Mouse (Mus musculus): ENCODE data around the gene Elovl2.
A peak's percentile ranks its signal among the peaks of the same experiment; 100 is the strongest.
"Not testable (repeated sequence)": the region's sequence is repeated elsewhere in the genome, so short reads cannot be mapped to it uniquely, and the experiment has no call there.

The Elovl2 gene

DNA sequence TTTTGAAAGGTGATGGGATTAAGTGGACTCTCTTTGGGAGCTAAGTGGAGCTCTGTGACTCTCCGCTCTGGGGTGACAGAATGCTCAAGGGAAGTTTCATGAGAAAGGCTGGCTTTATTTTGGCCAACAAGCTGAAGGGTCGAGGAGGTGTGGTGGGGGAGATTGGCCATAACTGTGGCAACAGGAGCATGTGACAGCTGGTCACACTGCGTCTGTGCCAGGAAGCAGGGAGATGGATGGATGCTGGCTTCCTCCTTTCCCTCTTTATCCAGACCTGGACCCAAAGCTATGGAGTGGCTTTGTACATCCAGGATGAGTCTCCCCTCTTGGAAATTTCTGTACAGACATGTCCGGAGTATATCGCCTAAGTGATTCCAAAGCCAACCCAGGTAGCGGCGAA lies 13.0 kb upstream of the Elovl2 start:
- DNase-seq: no peak

DNA sequence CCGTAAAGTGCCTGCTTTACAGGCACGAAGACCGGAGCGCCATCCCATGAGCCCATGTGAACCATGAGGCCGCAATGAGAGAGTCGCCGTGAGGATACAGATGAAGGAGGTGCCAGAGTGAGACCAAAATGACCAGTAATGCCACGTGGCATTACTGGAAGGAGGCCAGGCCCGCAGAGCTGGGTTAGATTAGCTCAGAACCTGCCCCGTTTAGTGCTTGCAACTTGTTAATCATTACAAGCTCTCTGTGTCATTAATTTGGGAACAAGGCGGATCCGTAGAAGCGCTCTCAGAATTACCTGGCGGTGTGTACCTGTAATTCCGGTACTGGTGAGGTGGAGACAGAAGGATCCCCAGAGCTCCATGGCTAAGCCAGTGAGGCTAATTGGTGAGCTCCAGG lies 12.0 kb upstream of the Elovl2 start:
- no peak for DNase-seq

DNA sequence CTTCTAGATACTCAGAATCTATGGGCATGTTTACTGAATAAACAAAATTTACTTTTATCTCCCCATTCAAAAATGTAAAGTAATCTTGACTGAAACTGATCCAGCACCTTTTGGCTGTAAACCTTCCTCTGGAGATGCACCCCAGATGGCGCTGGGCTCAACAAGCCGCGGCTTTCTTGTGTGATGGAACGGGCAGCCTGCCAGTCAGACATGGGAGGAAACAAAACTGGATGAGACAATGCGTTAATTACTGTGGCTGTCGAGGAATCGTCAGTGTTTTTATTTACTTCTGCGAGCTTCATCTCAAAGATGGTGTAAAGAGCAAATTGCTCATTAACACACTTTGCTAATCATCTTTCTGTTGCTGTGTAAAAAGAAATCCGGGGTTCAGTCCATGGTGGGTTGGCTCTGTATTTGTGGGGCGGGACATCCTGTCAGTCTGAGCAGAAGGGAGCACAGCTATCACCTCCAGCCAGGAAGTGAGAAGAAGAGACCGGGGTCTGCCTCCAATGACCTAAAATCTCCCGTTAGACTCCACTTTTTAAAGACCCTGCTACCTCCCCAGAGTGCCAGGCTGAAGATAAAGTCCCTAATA lies 11.3 kb upstream of the Elovl2 start:
- no peak for DNase-seq

DNA sequence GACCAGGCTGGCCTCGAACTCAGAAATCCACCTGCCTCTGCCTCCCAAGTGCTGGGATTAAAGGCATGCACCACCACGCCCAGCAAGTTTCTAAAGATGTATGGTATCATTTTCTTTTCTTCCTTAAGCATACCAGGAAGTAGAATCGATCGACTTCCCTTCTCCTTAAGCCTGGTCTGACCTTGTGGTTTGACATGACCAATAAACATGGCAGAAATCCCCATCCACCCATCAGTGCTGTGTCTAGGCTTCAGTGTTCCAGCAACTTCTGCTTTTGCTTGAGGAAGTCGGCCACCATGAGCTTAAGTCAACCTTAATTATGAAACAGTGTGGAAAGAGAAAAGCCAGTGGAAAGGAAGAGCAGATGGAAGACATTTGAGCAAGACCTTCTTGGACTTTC lies 10.1 kb upstream of the Elovl2 start:
- DNase-seq: no peak

DNA sequence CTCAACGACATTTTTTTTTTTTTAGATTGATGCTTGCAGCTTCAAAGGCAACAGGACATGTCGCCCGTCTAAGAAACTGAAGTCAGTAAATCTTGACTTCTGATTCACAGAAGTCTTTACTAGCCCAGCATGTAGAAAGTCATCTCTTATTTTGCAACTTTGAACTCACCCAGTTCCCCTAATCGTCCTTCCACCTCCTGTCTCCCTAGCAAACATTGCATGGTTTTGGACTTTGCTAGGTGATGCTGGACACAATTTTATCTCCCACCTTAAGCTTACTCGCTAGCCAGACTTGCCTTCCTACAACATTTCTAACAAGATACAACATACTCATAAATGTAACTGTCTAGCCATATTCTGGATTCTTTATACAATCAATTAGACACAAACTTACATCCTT lies 7.9 kb upstream of the Elovl2 start:
- no peak for DNase-seq

DNA sequence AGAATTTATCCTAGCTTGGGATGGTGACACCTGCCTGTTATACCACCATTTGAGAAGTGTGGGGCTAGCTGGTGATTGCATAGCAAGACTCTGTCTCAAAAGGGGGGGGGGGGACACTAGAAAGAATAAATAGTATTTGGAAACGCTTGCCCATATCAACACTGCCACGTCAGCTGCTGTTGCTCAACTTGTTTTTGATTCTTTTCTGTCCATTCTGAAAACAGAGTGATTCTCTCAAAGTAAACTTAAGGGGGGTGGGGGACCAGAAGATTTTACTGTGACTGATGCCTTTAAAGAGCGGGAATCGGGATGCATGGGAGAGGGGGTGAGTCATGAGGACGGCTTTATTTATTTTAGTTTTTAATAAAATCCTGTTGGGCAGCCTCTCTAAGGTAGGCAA lies 6.3 kb upstream of the Elovl2 start:
- no peak for DNase-seq

DNA sequence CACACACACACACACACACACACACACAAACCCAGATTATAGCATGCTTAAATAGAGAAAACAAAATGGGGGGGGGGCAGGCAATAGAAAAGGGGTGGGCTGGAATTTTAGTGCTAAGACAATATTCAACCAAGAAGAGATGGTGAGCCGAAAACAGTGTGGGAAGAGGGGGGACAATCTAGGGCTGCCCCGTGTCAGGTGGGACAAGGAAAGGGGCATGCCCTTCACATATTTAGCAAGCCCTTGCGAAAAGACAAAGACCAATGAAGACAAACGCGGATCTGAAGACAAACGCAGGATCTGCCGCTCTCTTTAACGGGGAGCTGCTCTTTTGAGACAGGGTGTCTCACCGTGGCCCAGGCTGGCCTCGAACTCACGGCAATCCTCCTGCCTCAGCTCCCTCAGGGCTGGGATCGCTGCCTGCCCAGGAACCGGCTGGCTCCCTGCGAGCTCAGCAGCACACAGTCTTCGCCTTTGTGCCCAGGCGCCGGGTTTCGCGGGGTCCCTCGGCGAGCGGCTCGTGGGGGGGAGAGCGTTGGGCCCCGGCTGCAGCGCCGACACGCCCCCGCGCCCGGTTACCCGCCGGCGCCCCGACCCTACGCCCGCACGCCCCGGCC lies 410 bp downstream of the Elovl2 start:
- peak; percentile 29 for DNase-seq

DNA sequence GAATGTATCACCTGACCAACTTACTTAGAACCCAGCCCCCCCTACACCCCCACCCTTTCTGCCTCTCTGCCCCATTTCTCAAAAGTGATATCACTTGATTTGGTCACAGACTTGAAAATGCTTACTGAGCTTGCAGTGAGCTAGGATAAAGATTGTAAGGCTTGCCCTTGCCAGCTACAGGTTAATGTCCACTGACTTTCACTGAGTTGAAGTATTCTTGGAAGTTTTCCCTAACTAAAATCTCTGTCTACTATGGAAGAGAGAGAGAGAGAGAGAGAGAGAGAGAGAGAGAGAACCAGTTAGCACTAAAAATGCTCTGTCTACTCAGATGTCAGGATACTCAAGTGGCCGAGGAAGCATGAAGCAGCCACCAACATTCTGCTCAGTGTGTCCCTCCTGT lies 1.1 kb downstream of the Elovl2 start:
- no peak for DNase-seq

DNA sequence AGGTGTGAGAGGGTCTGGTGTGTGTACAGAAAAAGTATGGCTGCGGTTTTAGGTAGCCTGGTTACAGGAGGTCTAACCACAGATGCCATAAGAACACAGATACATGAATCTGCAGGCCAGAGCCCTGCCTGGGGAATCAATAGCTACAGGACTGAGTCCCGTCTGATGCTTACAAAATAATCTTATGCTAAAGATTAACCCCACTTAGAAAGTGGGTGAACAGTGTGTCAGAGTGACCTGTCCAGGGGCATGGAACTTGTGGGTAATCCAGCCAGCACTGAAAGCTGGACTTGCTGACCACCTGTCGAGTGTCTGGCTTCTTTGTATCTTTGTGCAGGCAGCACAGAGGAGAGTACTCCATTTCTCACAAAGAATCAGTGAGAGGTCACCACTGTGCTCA lies 4.0 kb downstream of the Elovl2 start:
- DNase-seq: no peak

DNA sequence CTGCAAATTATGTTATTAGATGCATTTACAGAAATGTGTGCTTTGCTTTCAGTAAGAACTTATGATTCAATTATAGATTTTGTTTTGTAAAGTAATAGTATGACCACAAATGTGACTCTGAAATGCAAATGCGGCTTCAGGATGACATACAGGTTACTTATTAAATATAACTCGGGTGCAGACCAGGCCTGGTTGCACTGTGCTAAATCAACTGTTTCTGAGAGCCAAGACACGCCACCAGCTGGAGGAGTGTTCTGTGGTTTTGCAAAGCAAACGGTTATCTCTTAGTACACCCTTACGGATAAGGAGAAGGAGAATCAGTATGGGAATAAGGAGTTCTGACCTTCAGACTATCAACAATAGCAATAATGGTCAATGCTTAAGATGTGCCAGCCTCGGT lies 4.5 kb downstream of the Elovl2 start:
- no peak for DNase-seq

DNA sequence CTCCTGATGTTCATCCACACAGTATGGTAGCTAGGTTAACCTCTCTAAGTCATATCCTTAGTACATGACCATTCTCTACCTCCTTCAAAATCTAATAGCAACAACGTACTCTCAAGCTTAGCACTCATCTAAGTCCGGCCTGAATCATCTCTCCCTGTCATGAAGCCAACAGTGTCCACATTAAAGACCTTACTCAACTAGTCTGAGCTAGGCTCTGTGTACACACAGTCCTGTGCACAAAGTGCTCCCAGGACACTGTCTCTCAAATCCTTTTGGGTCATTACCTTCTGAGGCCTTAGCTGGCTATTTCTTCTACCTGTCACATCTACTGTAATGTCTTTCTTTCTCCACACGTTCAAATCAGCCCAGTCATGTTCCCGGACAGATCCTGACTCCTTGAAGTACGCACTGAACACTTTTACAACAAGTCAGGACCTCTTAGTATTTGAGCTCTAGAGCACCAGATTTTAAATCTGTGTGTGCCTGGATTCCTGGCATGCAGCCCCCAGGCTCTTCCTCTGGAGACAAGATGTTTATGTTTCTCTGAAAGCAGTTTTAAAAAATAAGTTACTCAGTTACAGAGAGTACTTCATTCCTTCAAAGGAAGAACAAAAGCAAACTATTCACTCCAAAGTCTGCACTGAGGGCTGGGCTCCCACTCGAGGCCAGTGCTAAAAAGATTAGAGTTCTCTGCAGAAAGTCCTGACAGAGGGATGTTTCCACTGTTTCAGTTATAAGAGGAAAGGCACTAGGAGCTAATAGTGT lies 7.5 kb downstream of the Elovl2 start:
- no peak for DNase-seq

DNA sequence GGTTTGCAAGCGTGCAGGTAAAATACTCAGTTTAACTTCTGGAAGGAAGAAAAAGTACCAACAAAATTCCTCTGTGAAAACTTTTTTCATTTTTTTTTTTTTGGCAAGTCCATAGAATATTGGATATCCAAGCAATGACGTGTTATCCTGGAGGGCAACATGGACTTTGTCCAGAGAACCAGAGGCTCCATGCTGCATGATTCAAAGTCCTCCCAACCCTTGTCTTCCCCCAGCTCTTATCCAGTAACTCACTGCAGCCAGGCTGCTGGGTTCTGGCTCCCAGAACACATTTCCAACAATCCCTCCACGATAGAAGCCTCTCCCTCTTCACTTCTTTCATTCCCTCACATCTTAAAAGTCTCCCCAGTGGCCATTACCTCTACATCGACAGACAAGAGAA lies 8.9 kb downstream of the Elovl2 start:
- no peak for DNase-seq

DNA sequence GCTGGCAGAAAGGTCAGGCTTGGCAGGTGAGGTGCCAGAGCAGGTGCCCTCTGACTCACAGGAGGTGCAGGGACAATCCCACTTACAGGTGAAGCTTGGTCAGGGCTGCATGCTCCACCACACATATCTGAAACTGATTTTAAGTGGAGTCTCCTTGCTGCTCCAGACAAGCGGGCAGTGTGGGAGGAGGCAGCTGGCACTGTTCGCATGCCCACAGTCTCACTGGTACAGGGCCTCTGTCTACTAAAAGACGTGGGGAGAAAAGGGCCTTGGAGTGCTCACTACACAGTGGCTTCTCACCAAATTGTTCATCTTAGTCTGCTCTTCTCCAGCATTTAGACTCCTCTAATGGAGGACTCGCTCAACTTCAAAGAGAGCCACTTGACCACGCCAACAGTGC lies 14.0 kb downstream of the Elovl2 start:
- DNase-seq: no peak

DNA sequence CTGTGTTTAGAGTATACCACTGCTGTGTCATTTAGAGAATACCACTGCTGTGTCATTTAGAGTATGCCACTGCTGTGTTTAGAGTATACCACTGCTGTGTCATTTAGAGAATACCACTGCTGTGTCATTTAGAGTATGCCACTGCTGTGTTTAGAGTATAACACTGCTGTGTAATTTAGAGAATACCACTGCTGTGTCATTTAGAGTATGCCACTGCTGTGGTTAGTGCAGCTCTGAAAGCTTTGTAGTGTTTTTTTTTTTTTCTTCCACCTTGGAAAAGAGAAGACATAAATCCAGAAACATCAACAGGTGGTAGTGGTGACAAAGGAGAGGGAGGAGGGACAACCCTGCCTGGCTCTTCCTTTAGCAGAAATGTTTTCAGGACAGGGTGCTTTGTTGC lies 14.6 kb downstream of the Elovl2 start:
- not testable (repeated sequence) for DNase-seq

DNA sequence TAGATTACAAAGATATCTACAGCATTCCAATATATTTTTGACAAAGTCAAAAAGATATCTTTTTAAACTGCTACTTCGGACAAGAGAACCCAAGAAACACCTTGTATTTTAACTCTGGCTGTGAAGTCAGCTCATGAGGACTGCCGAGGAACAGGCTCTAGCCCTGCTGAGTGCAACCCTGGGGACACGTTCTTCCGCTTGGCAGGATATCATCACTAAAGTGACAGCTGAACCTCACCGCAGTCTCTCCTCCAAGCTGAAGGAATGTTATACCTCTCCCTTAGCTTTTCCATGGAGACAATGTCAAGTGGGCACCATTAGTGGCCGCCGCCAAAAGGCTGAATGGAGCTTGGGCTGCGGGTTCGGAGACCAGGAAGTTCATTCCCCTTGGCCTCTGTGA lies 16.5 kb downstream of the Elovl2 start:
- DNase-seq: no peak

DNA sequence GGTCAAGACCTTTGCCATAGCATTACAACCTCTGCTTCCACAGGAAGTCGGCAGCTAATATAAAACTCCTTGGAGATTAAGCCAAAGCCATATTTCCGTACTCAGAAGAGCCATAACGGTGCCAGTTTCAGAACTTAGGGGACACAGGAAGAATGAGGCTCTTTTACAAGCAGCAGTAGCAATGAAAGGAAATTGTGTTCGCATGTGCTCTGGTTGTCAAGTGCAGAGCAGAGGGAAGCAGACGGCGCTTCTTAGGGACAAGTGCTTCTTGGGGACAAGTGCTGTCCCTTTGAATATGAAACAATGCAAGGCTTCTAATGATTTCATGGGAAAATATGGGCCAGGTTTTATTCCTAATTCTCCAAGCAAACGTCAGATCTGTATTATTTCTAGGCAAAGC lies 16.9 kb downstream of the Elovl2 start:
- DNase-seq: peak; percentile 7

DNA sequence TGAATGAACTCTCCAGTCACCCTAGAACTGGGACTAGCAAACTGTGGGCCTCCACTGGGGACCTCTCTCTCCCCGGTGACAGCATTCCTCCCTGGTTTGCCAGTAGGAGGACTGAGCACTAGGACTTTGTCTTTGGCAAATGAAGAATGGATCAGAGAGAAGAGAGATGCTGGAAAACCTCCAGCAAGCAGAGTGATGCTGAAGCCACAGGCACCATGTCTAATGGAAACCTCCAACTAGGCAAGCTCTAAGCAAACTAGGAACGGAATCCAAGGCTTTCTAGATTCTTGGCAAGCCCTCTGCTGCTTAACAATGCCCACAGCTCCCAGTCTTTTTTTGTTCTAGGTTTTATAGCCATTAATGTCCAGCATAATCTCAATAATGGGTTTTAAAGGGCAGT lies 19.3 kb downstream of the Elovl2 start:
- DNase-seq: peak; percentile 10

DNA sequence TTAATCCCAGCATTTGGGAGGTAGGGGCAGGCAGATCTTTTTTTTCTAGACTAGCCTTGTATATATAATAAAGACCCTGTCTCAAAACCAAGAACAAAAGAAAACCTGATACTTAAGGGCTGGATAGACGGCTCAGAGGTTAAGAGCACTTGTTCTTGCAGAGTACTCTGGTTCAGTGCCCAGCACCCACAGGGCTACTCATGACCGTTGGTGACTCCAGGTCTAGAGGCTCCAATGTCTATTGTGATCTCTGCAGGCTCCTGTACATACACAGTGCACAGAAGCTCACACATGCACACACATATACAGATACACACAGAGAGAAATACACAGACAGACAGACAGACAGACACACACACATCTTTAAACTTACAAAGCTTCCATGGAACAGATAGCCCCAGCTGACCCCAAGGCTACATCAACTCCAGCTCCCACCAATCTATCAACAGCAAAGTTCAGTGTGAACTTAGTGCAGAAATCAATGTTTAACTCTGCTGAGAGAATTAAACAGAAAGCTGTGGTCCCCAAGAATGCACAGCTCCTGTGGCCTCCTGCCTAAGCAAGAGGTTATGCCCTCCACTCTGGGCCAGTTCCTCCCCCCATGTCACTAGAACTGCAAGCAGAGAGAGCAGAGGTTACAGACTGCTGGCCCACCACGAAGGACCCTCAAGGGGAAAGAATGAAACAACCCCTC lies 24.4 kb downstream of the Elovl2 start:
- DNase-seq: no peak

DNA sequence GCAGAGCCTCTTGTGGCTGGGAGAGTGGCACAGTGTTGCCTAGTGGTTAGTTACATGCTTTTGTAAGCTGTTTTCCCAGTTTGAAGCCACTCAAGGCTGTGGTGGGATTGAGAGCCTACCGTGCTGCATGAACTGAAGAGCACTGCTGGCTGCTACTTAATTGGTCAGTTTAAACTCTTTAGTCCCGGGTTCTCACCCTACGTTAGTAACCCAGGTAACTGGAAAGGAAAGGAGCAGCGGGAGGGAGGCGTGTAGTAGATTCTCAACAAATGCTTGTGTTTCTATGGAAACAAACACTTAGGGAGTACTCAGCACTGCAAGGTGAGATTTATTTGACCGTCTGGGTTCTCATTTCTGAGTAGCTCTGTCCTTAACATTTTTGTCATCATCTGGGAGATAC lies 32.3 kb downstream of the Elovl2 start:
- DNase-seq: no peak

DNA sequence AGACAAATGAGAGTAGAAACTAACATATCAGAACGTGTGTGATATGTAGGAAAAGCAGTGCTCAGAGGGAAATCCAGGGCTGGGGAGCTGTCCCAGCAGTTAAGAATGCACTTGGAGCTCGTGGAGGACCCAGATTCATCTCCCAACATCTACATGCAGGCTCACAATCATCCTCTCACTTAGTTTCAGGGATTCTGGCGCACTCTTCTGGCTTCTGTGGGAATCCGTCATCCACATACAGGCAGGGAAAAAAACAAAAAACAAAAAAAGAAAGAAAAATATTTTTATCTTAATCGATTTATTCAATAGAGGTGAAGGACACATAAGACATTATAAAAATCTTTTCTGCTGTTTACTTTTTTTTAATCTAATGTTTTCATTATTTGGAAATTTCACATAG lies 61.8 kb downstream of the Elovl2 start:
- DNase-seq: no peak

DNA sequence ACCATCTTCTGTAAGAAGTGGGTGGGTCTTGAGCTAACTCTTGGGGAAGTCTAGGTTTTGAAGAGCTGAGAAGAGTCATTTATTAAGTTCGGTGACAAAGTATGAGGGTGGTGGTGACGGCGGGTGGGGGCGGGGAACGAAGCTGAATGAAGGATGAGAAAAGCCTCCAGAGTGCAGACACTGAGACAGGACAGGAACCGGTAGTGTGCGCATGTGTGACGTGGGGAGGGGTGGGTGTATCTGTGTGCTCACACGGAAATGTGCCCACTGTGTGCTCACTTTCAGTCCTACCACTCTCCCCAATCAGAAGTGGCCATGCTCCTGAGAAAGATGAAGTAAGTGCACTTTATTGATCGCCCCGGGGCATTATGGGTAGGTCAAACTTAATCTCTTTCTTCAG lies 67.1 kb downstream of the Elovl2 start:
- DNase-seq: no peak

DNA sequence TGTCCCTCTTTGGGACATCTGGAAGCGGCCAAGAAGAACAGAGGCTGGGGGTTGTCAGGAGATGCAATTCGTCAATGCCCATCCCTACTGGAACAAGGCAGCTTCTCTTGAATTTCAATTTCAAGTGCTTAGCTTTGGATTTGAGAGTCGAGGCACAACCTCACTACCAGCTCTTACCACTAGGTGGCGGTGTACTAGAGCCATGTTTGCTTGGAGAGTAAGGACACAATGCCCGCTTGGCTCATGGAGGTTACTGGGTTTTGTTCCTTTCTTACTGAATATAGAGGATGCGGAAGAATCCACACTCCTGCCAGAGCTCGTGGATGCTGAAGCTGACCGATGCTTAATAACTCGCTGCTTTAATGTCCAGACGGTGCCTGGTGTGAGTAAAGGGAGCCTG lies 73.9 kb downstream of the Elovl2 start:
- DNase-seq: peak; percentile 30

DNA sequence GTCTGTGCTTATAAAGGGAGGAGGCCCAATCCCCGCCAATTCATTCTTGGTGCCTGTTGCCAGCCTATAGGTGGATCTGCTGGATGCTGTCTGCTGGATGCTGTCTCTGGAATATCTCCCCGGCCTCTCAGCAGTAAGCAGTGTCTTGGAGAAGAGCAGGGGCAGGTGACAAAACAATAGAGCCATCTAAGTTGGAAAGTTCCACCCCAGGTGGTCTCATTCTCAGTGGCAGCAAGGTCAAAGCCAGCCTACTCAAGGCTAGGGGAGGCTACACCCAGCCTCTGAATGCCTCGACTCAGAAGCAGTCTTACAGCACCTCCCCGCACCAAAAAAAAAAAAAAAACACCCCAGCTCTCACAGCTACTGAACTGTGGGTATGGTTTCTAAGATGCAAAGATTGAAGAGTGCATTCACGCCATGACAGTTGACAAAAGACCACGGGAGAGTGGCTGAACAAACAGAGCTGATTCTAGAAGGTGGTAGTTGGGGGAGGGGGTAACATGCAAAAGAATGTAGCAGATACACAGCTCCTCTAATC lies 74.7 kb downstream of the Elovl2 start:
- DNase-seq: no peak

DNA sequence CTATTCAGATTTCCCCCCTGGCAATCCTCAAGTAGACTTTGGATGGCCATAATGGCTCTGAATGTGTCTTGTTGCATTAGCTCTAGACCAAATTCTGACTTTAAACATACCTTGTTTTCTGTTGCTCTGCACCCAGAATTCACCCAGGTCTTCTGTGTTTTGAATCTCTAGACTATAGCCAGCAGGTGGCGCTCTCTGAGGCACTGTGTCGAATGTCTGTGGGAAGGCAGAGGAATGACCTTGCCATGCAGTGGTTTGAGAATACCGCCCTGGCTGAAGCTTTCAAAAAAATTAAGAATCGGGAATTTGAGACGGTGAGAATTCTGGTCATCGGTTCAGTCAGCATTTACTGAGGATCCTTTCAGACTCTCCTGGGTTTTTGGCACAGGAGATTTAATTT lies 85.3 kb downstream of the Elovl2 start:
- DNase-seq: peak; percentile 21

Data from cerebellum, adult 9-11 months (tissue).